Mouse (Mus musculus): ENCODE results near the gene Nostrin. TPM values are rescaled to one million over a fixed set of nuclear protein-coding genes. Genes with fewer than 3 reads are reported as not detected.

The Nostrin gene
- 1.1 and 1.2 TPM in 2 replicates for polyA plus RNA-seq (2012; rRNA removed)

GRCm38 (mm10) chr2:69135661-69136576 is at the start of gene Nostrin:
Nostrin (plus strand) TSS chr2:69135800.
- Histone ChIP-seq H3K27me3 (ENCODE audit: control insufficient read depth, insufficient read depth, low read length) (no peaks in the 10 kb centered on the region), H3K4me3 (ENCODE audit: extremely low read depth, insufficient read depth, insufficient read length) (peak within 1 kb of the TSS; percentile 29; the same call in 1 of the 2 replicates), H3K27ac (ENCODE audit: insufficient read depth, low read length) (peak within 1 kb of the TSS; percentile 36), H3K36me3 (ENCODE audit: control insufficient read depth, insufficient read depth, low read length) (no peaks in the 10 kb centered on the region), H3K4me1 (ENCODE audit: control insufficient read depth, insufficient read depth, insufficient read length) (no peaks in the 10 kb centered on the region)
- no peak for TF ChIP-seq CTCF (IDR thresholded peaks at IDR 0.05; ENCODE audit: extremely low read depth, insufficient read depth, insufficient read length, insufficient replicate concordance)
- TF ChIP-seq POLR2A (IDR thresholded peaks at IDR 0.05; ENCODE audit: low read depth, low read length) = no peak
- WGBS = 11% methylated on average over 15 of the region's 15 CpGs
- no peak for DNase-seq (ENCODE audit: low read depth in 1 of 2, low spot score in 2 of 2)

GRCm38 (mm10) chr2:69086505-69087260 is 48.9 kb upstream of the Nostrin start:
- H3K4me1 ChIP-seq (ENCODE audit: control insufficient read depth, insufficient read depth, insufficient read length) = no peaks in the 10 kb centered on the region
- H3K4me3 ChIP-seq (ENCODE audit: extremely low read depth, insufficient read depth, insufficient read length) = no peak overlapping the region
- H3K27me3 ChIP-seq (ENCODE audit: control insufficient read depth, insufficient read depth, low read length) = no peaks in the 10 kb centered on the region
- no peak overlapping the region for H3K27ac ChIP-seq (ENCODE audit: insufficient read depth, low read length)
- WGBS = 91% methylated on average over 8 of the region's 8 CpGs
- no peak for DNase-seq (ENCODE audit: low read depth in 1 of 2, low spot score in 2 of 2)
- TF ChIP-seq POLR2A (IDR thresholded peaks at IDR 0.05; ENCODE audit: low read depth, low read length) (no peak), CTCF (IDR thresholded peaks at IDR 0.05; ENCODE audit: extremely low read depth, insufficient read depth, insufficient read length, insufficient replicate concordance) (no peak)
- no peaks in the 10 kb centered on the region for H3K36me3 ChIP-seq (ENCODE audit: control insufficient read depth, insufficient read depth, low read length)

- no peaks in the 10 kb centered on the region for H3K4me1 ChIP-seq (ENCODE audit: control insufficient read depth, insufficient read depth, insufficient read length)
- no peak overlapping the region for H3K27ac ChIP-seq (ENCODE audit: insufficient read depth, low read length)
- H3K27me3 ChIP-seq (ENCODE audit: control insufficient read depth, insufficient read depth, low read length) = no peaks in the 10 kb centered on the region
- no peaks in the 10 kb centered on the region for H3K36me3 ChIP-seq (ENCODE audit: control insufficient read depth, insufficient read depth, low read length)
- no peak for TF ChIP-seq POLR2A (IDR thresholded peaks at IDR 0.05; ENCODE audit: low read depth, low read length)
- TF ChIP-seq CTCF (IDR thresholded peaks at IDR 0.05; ENCODE audit: extremely low read depth, insufficient read depth, insufficient read length, insufficient replicate concordance) = no peak
- DNase-seq (ENCODE audit: low read depth in 1 of 2, low spot score in 2 of 2) = no peak
- H3K4me3 ChIP-seq (ENCODE audit: extremely low read depth, insufficient read depth, insufficient read length) = no peak overlapping the region
These were observed 39.8 kb upstream of the Nostrin start for GRCm38 (mm10) chr2:69095836-69096235.

- Histone ChIP-seq H3K36me3 (ENCODE audit: control insufficient read depth, insufficient read depth, low read length) (no peaks in the 10 kb centered on the region), H3K4me3 (ENCODE audit: extremely low read depth, insufficient read depth, insufficient read length) (no peak overlapping the region), H3K4me1 (ENCODE audit: control insufficient read depth, insufficient read depth, insufficient read length) (no peaks in the 10 kb centered on the region), H3K27me3 (ENCODE audit: control insufficient read depth, insufficient read depth, low read length) (no peaks in the 10 kb centered on the region), H3K27ac (ENCODE audit: insufficient read depth, low read length) (no peak overlapping the region)
- WGBS = 90% methylated on average over 4 of the region's 4 CpGs
- no peak for DNase-seq (ENCODE audit: low read depth in 1 of 2, low spot score in 2 of 2)
- TF ChIP-seq POLR2A (IDR thresholded peaks at IDR 0.05; ENCODE audit: low read depth, low read length) (no peak), CTCF (IDR thresholded peaks at IDR 0.05; ENCODE audit: extremely low read depth, insufficient read depth, insufficient read length, insufficient replicate concordance) (no peak)
These were observed 38.8 kb upstream of the Nostrin start for GRCm38 (mm10) chr2:69096821-69097220.

- no peaks in the 10 kb centered on the region for H3K36me3 ChIP-seq (ENCODE audit: control insufficient read depth, insufficient read depth, low read length)
- H3K27ac ChIP-seq (ENCODE audit: insufficient read depth, low read length) = no peak overlapping the region
- WGBS = 90% methylated on average over 2 of the region's 2 CpGs
- TF ChIP-seq CTCF (IDR thresholded peaks at IDR 0.05; ENCODE audit: extremely low read depth, insufficient read depth, insufficient read length, insufficient replicate concordance) = no peak
- TF ChIP-seq POLR2A (IDR thresholded peaks at IDR 0.05; ENCODE audit: low read depth, low read length) = no peak
- H3K4me3 ChIP-seq (ENCODE audit: extremely low read depth, insufficient read depth, insufficient read length) = no peak overlapping the region
- no peaks in the 10 kb centered on the region for H3K4me1 ChIP-seq (ENCODE audit: control insufficient read depth, insufficient read depth, insufficient read length)
- H3K27me3 ChIP-seq (ENCODE audit: control insufficient read depth, insufficient read depth, low read length) = no peaks in the 10 kb centered on the region
- no peak for DNase-seq (ENCODE audit: low read depth in 1 of 2, low spot score in 2 of 2)
These were observed 38.1 kb upstream of the Nostrin start for GRCm38 (mm10) chr2:69097526-69097925.

GRCm38 (mm10) chr2:69098701-69099100 is 36.9 kb upstream of the Nostrin start:
- no peaks in the 10 kb centered on the region for H3K36me3 ChIP-seq (ENCODE audit: control insufficient read depth, insufficient read depth, low read length)
- WGBS = 91% methylated on average over 3 of the region's 3 CpGs
- no peak overlapping the region for H3K27ac ChIP-seq (ENCODE audit: insufficient read depth, low read length)
- H3K27me3 ChIP-seq (ENCODE audit: control insufficient read depth, insufficient read depth, low read length) = no peaks in the 10 kb centered on the region
- no peaks in the 10 kb centered on the region for H3K4me1 ChIP-seq (ENCODE audit: control insufficient read depth, insufficient read depth, insufficient read length)
- H3K4me3 ChIP-seq (ENCODE audit: extremely low read depth, insufficient read depth, insufficient read length) = no peak overlapping the region
- TF ChIP-seq POLR2A (IDR thresholded peaks at IDR 0.05; ENCODE audit: low read depth, low read length) (no peak), CTCF (IDR thresholded peaks at IDR 0.05; ENCODE audit: extremely low read depth, insufficient read depth, insufficient read length, insufficient replicate concordance) (no peak)
- no peak for DNase-seq (ENCODE audit: low read depth in 1 of 2, low spot score in 2 of 2)
